Mouse (Mus musculus) ES-E14 (cell line): Measurements from ENCODE around the gene Zfp385c.

ENCODE experiments used
- HCFC1 ChIP-seq: IDR thresholded peaks from 2 replicates; pipeline ENCODE4 v1.6.1; 2012; ENCODE audit warnings: low read length, inconsistent platforms, borderline replicate concordance; ENCODE audit not compliant: insufficient read depth
- MAFK ChIP-seq: IDR thresholded peaks from 2 replicates; pipeline ENCODE4 v1.6.1; 2014; ENCODE audit warnings: mild to moderate bottlenecking, low read depth, low read length, inconsistent platforms; ENCODE audit not compliant: insufficient read depth

DNA sequence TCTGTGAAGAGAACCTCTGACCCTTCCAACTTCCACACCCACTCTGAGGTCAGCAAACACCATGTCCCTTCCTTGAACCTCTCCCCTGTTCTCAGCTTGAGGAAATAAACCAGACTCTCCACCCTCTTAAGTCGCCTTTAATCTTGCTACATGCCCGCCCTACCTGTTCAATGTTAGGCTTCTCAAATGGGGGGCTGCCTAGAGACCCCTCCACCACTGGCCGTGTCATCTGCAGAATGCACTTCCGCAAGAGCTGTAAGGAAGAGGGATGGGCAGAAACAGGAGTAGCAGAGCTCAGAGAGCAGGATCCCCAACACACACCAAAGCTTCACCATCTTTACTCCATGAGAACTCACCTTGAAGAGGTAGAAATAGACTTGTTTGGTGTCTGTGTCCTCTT is 18.7 kb upstream of the Zfp385c start:
- TF ChIP-seq MAFK (no peak), HCFC1 (no peak)
